Comparison of ENCODE assay signal across 33 mouse cellular contexts in genomic region chr14:124083126-124083525, GRCm38 (mm10).
"Had no signal": no experiment of that assay in that cellular context is flagged by ENCODE, and none has a peak within 500 bp of the region (broad histone marks: within the 10 kb centered on the region; RNA-seq: fewer than 3 reads in every experiment).

No protein-coding gene starts in this region.

- H3K9me3 ChIP-seq: heart, embryonic 13.5 days; heart, embryonic 15.5 days; hindbrain, embryonic 10.5 days; hindbrain, embryonic 12.5 days; hindbrain, embryonic 13.5 days; hindbrain, embryonic 15.5 days; intestine, embryonic 15.5 days; kidney, embryonic 15.5 days had no signal

- H3K9ac ChIP-seq: heart, embryonic 13.5 days; heart, embryonic 15.5 days; hindbrain, embryonic 12.5 days; hindbrain, embryonic 13.5 days; hindbrain, embryonic 14.5 days; hindbrain, embryonic 15.5 days; intestine, embryonic 15.5 days; kidney, embryonic 15.5 days had no signal

- H3K4me3 ChIP-seq: heart, embryonic 13.5 days; heart, embryonic 15.5 days; hindbrain, embryonic 10.5 days; hindbrain, embryonic 12.5 days; hindbrain, embryonic 13.5 days; hindbrain, embryonic 15.5 days; intestine, embryonic 15.5 days; kidney, embryonic 15.5 days; layer of hippocampus, adult 2 months; left cerebral cortex, adult 2 months had no signal

- H3K4me2 ChIP-seq: heart, embryonic 13.5 days; heart, embryonic 15.5 days; hindbrain, embryonic 12.5 days; hindbrain, embryonic 13.5 days; hindbrain, embryonic 14.5 days; hindbrain, embryonic 15.5 days; intestine, embryonic 15.5 days; kidney, embryonic 15.5 days had no signal

- H3K36me3 ChIP-seq: heart, embryonic 13.5 days; heart, embryonic 15.5 days; hindbrain, embryonic 10.5 days; hindbrain, embryonic 12.5 days; hindbrain, embryonic 13.5 days; hindbrain, embryonic 15.5 days; intestine, embryonic 15.5 days; kidney, embryonic 15.5 days had no signal

- H3K27ac ChIP-seq: heart, embryonic 13.5 days; heart, embryonic 15.5 days; hindbrain, embryonic 10.5 days; hindbrain, embryonic 12.5 days; hindbrain, embryonic 13.5 days; hindbrain, embryonic 14.5 days; hindbrain, embryonic 15.5 days; hindbrain, postnatal 0 days; intestine, embryonic 15.5 days; kidney, embryonic 15.5 days; kidney, postnatal 0 days; layer of hippocampus, adult 2 months; left cerebral cortex, adult 2 months had no signal

- H3K27me3 ChIP-seq: heart, embryonic 13.5 days; heart, embryonic 15.5 days; hindbrain, embryonic 12.5 days; hindbrain, embryonic 13.5 days; hindbrain, embryonic 15.5 days; intestine, embryonic 15.5 days; kidney, embryonic 15.5 days had no signal

- H3K4me1 ChIP-seq: heart, embryonic 13.5 days; heart, embryonic 15.5 days; hindbrain, embryonic 10.5 days; hindbrain, embryonic 12.5 days; hindbrain, embryonic 13.5 days; hindbrain, embryonic 15.5 days; intestine, embryonic 15.5 days; kidney, embryonic 15.5 days had no signal

- ATAC-seq: hindbrain, embryonic 16.5 days; hindbrain, postnatal 0 days; inflammation-experienced regulatory T-cells, adult 6 months; intestine, embryonic 15.5 days; intestine, embryonic 16.5 days; intestine, postnatal 0 days had no signal

- DNase-seq: heart, postnatal 10 days; heart, postnatal 14 days; heart, postnatal 36 days; heart, postnatal 4 days; kidney, adult 11 months; kidney, adult 18-20 months; kidney, adult 2 months; kidney, adult 8-10 months; kidney, adult 9 months; kidney, postnatal 10 days; kidney, postnatal 14 days; kidney, postnatal 25 days; kidney, postnatal 36 days; kidney, postnatal 4 days; layer of hippocampus, adult 9-11 months; layer of hippocampus, postnatal 36 days had no signal
